Mouse (Mus musculus) CH12F3 (cell line): Measurements from ENCODE around the gene Ppib.

Experiments used
- in situ Hi-C: fragments of 300-500 bp; cut with MboI; formaldehyde crosslinking; loops from 2 replicates; pipeline ENCODE4 v1.14.3; 2020; ENCODE audit warnings: low sequenced_read_pairs

Ppib gene

DNA sequence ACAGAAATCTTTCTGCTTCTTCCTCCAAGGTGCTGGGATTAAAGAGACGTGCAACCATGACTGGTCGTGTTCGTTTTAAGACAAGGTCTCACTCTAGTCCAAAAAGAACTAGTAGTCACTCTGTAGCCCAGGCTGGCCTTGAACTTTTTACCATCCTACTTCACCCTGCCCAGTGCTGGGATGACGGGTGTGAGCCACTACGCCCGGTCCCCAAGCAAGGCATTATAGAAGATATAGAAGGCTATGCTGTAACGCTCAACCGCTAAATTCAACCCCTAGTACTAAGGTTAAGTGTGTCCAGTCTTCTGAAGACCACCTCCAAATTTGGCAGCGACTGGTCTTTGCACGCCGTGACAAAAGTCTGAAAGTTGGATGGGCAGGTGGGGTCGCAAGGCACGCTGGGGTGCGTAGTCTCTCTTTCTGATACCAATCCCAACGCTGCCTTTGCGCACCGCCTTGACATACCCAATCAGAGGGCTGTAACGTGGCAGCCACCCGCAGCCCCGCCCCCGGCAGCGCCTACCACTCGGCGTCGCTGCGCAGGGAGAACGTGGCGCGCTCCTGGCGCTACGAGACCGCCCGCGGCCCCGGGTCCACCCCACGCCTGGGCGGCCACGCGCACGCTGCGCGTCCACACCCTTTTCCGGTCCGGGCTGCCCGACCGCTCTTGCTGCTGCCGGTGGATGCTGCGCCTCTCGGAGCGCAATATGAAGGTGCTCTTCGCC lies at the start of gene Ppib:
TSS of gene Ppib (plus strand) at position 640 of the 725 bp plus-strand sequence.
- in situ Hi-C loops: no loop called here

DNA sequence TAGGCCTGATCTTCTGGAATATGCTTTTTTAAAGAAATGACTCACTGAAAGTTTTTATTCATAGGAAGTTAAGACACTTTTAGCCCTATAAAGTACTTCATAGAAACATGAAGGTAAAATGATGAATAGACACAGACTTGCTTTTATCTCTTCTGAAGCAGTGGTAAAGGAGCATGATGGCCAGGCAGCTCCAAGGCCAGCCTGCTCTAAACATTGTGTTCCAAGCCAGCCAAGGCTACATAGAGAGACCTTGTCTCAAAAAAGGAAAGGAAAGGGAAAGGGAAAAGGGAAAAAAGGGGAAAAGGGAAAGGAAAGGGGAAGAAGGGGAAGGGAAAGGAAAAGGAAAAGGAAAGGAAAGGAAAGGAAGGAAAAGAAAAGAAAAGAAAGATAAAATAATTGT lies 39.4 kb upstream of the Ppib start:
- in situ Hi-C loops: no loop called here

DNA sequence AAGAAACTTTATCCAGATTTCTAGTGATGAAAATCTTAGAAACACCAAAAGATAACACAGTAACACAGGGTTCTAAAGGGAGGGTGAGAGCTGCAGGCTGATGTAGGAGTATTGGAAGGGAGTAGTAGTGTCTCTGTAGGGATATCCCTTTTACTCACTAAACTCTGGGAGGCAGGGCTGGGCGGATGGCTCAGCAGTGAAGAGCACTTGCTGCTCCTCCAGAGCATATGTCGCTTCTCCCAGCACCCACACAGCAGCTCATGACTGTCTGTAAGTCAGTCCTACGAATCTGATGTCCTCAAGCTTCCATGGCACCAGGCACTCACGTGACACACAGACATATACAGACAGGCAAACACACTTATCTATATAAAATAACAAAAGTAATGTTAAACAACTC lies 21.9 kb upstream of the Ppib start:
- in situ Hi-C loops: no loop called here

DNA sequence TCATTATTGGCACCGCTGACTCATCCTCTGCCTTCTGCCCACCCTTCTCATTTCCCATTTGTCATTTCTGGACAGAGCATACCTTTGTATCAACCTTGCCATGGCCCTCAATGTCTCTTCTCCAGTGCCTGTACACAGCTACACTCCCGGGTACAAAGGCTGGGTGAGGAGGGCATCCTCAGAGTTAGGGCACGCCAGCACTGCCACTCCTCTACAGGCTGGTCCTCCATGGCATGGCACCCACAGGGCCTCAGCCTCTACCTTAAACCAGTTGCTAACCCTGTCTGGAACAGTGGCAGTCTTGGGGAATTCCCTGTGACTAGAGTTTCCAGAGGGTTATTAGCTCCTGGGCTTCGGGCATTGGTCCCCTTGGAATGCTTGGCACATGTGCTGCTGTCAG lies 21.4 kb upstream of the Ppib start:
- in situ Hi-C loops: no loop called here

DNA sequence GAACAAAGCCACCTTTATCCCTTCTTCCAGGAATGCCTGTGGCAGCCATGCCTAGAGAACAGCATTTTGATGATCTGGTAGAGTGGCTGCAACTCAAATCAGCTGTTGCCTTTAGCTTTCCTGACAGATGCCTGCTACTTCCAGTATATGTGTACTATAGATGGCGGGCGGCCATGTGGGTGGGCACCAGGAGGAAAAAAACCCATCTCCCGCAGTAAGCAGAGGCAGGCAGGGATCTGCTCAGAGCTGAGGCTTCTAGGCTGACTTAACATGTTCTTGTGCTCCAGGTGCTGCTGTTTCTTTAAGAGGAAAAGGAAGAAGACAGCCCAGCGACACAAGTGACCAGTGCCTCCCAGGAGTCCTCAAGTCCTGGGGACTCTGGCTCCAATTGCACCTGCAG lies 20.7 kb upstream of the Ppib start:
- in situ Hi-C loops: no loop called here

DNA sequence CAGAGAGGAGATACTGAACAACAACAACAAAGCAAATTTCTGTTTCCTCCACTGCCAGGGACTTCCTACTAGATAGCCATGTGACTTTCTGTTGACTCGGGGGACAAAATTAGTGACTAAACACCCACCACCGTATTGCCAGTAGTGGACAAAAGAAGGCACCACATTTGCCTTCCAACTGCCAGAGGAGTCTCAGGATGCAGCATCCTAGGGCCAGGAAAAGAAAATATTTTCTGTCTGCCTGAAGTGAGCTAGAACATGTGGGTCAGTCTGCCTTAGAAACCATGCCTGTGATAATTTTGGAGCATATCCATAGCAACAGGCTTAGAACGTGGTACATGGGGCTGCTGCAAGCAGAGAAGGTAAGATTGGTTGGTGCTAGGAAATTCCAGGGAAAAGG lies 19.2 kb upstream of the Ppib start:
- in situ Hi-C loops: no loop called here

DNA sequence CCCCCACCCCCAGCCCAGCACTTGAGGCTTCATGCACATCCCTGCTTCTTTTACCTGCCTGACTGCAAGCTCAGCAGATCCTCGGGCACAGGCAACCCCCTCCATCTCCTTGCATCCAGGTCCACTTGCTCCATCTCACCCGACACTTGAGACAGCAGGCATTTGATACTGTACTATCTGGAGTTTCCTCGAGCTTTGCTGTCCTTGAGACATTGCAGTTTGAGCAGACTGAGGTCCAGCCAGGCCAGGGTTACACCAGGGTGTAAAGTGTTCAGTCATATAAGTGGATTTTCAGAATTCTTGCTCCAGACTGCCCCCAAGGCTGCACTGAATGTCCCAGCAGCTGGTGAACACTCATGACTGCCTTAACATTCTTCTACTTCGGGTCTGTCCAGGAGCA lies 17.7 kb upstream of the Ppib start:
- in situ Hi-C loops: no loop called here

DNA sequence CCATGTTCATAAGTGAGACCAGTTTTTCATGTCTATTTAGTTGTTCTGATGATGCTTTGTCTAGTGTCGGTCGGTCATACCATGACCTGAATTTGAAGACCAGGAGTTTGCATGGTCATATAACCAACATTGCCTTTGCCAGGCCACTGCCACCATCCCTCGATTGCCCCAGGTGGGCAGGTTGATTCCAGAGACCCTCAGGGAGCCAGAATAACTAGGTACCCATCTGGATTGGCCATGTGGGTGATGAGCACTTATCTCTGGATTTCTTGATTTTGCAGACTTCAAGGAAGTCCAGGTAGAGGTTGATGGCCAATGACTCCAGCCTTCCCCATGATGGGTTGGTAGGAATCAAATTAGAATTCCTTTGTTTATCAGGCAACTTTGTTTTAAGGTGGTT lies 16.8 kb upstream of the Ppib start:
- in situ Hi-C loops: no loop called here

DNA sequence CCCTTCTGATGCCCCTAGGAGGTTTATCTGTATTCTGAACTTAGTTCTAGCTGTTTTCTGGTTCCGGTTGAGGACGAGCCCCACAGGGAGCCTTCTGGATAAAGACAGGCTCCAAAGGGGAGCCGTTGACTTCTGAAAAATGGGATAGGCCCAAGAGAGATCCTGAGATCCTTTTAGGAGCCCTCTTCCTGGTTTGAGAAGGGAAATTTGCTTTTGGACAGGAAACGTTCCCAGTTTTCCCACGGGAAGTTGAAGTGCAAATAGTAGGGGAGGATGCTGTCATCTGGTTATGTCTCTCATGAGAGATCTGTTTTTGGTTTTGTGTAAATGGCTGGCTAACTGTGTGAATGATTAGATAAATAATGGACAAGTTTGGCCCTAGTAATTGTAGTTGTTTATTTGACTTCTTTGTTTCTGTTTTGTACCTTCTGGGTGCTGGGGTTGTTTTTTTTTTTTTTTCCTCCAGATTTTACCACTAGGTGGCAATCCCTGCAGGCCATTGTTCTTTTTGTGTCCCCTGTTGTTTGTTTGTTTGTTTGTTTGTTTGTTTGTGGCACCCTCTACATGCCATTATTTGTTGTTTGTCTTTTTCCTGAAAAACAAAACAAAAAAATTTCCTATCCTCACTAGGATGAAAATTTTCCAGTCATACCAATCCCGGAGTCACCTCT lies 10.0 kb upstream of the Ppib start:
- in situ Hi-C loops: no loop called here

DNA sequence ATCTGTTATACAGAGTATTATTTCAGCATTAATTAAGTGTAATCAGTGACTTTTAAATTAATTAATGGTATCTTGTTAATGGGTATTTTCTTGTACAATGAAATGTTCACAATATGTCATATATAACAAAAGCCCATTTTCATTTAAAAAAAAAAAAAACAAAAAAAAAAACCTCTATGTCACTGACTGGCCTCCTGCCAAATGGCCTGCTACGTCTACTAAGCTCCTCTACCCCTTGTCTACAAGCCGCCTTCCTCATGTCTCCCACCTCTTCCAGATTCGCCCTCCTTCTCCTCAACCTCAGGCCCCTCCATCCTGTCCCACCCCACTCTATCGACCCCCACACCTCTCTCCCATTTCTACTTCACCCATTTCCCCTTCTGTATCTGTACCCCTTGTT lies 8.5 kb upstream of the Ppib start:
- in situ Hi-C loops: no loop called here

DNA sequence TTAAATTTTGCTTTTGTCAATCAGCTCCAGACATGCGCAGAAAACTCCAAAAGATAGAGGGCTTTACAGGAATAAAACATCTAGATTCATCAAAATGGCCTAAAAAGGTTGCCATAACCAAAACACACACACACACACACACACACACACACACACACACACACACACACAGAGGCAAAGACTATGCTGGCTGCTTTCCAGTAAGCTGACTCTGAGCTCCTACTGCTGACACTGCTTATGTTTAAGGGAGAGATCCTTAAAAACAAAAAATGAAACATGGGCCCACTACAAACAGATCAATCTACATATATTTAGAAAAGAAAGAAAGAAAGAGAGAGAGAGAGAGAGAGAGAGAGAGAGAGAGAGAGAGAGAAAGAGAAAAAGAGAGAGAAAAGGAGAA lies 7.3 kb upstream of the Ppib start:
- in situ Hi-C loops: no loop called here

DNA sequence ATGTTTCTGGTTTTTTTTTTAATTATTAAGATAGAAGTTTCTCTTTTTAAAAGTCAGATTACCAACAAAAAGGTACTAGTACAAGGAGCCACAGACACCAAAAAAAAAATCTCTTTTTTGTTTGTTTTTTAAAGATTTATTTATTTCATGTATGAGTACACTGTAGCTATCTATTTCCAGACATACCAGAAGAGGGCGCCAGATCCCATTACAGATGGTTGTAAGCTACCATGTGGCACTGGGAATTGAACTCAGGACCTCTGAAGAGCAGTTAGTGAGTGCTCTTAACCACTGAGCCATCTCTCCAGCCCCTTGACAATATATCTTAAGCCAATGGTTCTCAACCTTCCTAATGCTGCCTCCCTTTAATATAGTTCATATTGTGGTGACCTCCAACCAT lies 6.4 kb upstream of the Ppib start:
- in situ Hi-C loops: no loop called here

DNA sequence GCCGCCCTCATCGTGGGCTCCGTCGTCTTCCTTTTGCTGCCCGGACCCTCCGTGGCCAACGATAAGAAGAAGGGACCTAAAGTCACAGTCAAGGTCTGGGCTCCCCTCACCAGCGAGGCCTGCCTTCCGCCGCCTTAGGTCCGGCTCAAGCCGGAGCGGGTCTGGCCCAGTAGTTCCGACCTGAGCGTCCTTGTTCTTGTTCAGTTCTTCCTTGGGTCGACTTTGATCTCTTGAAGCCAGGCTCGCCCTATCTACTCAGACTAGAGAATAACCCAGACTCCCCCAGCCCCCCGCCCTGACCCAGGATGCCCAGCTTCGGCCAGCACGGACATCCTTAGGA lies 256 bp downstream of the Ppib start:
- in situ Hi-C loops: no loop called here

DNA sequence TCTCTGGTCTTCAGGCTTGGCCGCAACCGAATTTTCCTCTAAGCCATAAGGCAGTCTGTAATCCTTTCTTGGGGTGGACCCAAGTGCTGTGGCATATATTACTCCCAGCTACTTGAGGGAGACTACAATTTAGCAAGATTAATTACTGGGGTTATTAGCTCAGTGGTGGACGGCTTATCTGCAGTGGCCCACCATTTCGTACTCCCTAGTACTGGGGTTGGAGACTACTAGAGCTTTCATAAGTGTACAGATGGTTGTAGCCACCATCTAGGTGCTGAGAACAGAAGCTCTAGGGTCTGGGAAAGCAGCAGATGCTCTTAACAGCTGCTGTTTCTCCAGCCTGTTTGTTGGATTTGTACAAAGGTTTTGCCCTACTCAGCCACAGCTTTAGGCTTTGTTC lies 964 bp downstream of the Ppib start:
- in situ Hi-C loops: no loop called here

DNA sequence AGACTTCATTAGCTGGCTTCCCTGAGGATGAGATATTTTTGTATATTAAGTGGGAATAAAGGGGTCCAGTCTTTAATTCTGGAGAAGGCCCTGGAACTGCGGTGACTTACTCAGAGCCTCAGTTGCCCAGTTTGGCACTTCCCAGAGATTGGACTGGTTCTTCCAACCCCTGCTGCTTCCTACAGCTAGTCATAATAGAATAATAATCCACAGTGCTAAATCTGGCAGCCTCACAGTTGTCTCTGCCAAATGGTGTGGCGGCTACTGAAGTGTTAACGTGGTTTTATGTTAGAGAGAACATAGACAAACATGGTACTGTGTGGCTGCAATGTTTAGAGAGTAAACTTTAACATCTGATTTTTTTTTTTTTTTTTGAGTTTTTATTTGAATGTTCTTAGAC lies 1.6 kb downstream of the Ppib start:
- in situ Hi-C loops: no loop called here

DNA sequence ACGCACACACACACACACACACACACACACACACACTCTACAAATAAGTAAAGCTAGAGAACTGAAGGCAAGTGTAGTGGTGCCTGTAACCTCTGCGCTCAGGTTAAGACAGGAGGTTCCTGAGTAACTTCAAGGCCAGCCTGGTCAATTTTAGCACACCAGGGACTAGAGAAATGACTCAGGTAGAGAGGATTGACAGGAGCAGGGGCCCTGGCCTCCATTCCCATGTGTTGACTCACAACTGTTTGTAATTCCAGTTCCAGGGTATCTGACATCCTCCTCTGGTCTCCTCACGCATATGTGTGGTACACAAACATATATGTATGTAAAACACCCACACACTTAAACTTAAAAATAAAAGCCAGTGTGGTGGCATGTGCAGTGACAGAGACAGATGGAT lies 3.4 kb downstream of the Ppib start:
- in situ Hi-C loops: no loop called here

DNA sequence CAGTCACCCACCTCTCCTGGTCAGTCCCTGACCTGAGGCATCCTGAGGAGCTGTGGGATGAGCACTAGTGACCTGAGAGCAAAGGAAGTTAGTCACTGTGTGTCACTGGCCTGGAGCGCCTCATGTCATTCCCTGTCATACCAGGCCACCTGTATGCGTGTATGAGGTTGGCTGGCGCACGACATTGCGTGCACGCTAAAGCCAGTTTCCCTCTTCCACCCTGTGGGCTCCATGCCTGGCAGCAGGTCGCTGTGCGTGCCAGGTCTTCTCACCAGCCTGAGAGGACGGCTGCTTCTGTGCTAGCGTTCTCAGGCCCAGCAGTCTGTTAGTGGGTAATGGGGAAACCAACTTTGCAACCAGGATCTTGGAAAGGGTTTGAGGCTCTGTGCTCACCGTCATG lies 4.3 kb downstream of the Ppib start:
- in situ Hi-C loops: no loop called here

DNA sequence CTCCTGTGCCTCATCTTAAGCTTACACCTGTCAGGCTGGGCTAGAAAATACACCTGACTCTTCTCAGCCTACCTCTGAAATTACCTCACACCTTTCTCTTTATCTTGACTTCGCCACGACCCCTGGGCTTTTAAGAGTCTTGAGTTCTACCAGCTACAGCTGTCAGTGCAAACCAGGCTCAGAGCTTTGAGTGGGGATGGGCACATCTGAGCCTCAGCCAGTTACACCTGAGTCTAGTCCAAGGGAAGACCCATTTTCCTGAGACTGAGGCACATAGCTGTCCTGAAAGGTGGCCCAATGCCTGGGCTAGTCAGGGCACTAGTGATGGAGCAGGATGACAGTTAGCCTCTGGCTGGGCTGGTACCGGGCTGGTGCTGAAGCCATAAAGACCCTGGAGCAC lies 6.8 kb downstream of the Ppib start:
- in situ Hi-C loops: no loop called here

DNA sequence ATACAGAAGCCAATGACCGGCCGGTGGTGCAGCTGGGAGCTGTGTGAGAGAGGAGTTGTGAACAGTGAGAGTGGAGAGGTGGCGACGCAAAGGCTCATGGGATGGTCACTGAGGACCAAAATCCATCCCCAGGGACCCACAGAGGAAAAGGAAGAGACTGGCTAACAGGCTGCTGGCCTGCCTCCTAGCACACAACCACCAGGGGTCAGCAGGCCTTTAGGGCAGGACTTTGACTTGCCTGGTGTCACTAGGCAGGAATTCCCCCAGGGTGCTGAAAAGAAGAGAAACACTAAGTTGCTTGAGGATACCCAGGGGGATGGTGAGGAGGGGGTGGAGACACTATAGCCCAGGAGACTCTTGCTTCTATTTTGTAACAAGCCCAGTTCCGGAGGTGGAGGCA lies 7.5 kb downstream of the Ppib start:
- in situ Hi-C loops: no loop called here

DNA sequence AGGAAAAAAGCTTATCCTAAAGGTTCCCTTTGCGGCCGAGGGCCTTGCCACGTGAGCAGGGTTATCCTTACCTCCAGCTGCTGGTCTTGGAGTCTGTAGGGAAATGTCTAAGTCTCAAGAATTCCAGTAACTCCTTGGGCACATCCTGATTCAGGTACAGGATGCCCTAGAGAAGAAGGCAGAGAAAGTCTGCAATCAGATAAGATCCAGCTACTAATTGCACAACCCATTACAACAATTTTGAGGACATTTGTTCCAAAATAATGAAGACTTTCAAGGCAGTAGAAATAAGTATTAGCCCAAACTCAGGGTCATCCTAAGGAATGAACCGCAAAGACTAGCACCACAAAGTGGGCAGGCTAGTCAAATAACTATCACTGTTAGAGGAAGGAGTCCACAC lies 8.0 kb downstream of the Ppib start:
- in situ Hi-C loops: no loop called here

DNA sequence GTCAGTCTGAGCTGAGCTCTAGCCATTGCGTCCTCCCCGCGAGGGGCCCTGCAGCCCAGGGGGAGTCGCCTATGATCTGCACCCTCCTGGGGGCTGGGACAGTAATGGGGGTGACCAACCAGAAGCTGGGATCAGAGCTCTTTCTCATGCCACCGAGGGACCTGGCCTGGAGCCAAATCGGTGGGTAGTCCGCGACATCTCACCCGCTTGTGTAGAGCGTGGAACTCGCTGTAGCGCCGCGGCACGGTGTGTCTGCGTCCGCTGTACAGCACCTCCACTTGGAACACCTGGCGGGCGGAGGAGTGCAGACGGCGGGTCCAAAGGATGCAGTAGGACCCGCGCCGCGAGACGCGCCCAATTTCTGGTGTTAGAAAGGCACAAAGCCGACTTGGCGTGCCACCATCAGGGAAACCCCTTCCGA lies 9.0 kb downstream of the Ppib start:
- in situ Hi-C loops: no loop called here

DNA sequence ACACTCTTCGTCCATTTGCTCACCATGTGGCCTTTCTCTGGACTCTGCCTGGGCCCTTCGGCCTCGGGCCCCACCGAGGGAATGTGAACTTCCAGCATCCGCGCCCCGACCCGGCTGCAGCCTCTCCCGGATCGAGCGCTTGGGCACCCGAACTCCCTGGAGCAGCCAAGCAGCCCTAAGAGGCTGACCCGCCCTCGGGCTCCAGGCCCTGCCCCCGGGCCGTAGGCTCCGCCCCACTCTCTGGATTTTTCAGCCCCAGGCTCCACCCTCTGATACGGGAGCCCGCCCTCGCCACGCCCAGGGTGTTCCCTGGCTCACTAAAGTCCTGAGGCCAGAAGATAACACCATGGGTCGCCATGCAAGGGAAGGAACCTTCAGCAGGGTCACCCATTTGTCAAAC lies 9.6 kb downstream of the Ppib start, which contains the start of gene Snx22:
TSS of gene Snx22 (minus strand) at position 137 of the 400 bp plus-strand sequence.
- in situ Hi-C loops: no loop called here

DNA sequence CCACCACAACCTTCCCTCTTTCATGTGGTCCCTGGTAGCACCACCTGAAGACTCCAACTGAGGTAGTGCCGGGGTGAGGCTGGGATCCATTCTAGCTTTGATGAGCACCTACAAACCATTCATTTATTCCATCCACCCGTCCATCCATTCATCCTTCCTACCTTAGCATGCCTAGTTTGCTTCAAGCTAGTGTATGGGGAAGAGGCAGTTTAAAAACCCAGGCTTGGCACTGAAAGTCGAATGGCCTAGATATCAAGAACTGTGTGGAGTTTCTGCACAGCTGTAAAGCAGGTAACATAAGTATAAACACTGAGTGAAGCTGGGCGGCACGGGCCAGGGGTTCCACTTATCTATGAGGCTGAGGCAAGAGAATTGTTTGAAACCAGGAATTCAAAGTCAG lies 10.1 kb downstream of the Ppib start:
- in situ Hi-C loops: no loop called here
